Mouse (Mus musculus) CH12.LX (cell line): ENCODE data around the gene Zcchc13. TPM values are rescaled to one million over a fixed set of nuclear protein-coding genes. Genes with fewer than 3 reads are reported as not detected.

ENCODE experiments used
- DNase-seq: peaks from one replicate; pipeline ENCODE4 v3.0.0-alpha.2; 2013; ENCODE audit errors: extremely low read depth
- H3K27ac ChIP-seq: 2 replicates; pipeline ENCODE4 v1.5.1; 2012; ENCODE audit warnings: low read depth, mild to moderate bottlenecking, control low read depth, moderate library complexity; ENCODE audit not compliant: insufficient read depth
- H3K27me3 ChIP-seq: replicated peaks from 2 replicates; pipeline ENCODE3; 2012; ENCODE audit warnings: inconsistent platforms
- H3K36me3 ChIP-seq, 2 experiments: replicated peaks in 1 of 2; 2 replicates each; pipeline versions ENCODE3 to v1.6.1; 2012; ENCODE audit warnings: inconsistent platforms in 1 of 2, low read length in 1 of 2, mild to moderate bottlenecking in 1 of 2, mixed read lengths in 1 of 2, moderate library complexity in 1 of 2; ENCODE audit not compliant: control insufficient read depth in 1 of 2, insufficient read depth in 1 of 2
- H3K4me1 ChIP-seq, 2 experiments: 2 replicates each; pipeline ENCODE4 v1.6.1; 2012; ENCODE audit warnings: inconsistent platforms in 1 of 2, moderate library complexity in 1 of 2; ENCODE audit not compliant: insufficient read depth in 2 of 2, control insufficient read depth in 1 of 2
- H3K4me2 ChIP-seq: 2 replicates; pipeline ENCODE4 v1.6.1; 2012; ENCODE audit warnings: low read depth, mild to moderate bottlenecking, control low read depth; ENCODE audit not compliant: poor library complexity, insufficient read depth, severe bottlenecking
- H3K4me3 ChIP-seq, 3 experiments: fragments of 150-350 bp in 1 of 3; sonication (generic) in 1 of 3; replicated peaks in 1 of 3; 2 replicates each; pipeline versions ENCODE3 to v1.5.1; 2011 to 2012; ENCODE audit warnings: low read depth in 2 of 3, low read length in 2 of 3, mild to moderate bottlenecking in 2 of 3, moderate library complexity in 2 of 3, control low read depth in 1 of 3, improper control_type of control experiment in 1 of 3, inconsistent platforms in 1 of 3, mixed read lengths in 1 of 3; ENCODE audit not compliant: poor library complexity in 1 of 3
- H3K79me2 ChIP-seq: replicated peaks from 2 replicates; pipeline ENCODE4 v1.6.1; 2012; ENCODE audit warnings: mild to moderate bottlenecking, moderate library complexity; ENCODE audit not compliant: control insufficient read depth, poor library complexity, insufficient read depth, severe bottlenecking; ENCODE audit errors: extremely low read depth
- H3K9ac ChIP-seq: 2 replicates; pipeline ENCODE4 v1.6.1; 2012; ENCODE audit warnings: low read depth, mild to moderate bottlenecking, control low read depth, moderate library complexity; ENCODE audit not compliant: insufficient read depth
- H3K9me3 ChIP-seq: replicated peaks from 2 replicates; pipeline ENCODE3; 2012; ENCODE audit warnings: low read length, inconsistent platforms, mixed read lengths
- CHD2 ChIP-seq: IDR thresholded peaks from 2 replicates; pipeline ENCODE4 v1.6.1; 2011; ENCODE audit warnings: low read length, improper control_type of control experiment
- CTCF ChIP-seq, 2 experiments: IDR thresholded peaks in 1 of 2; conservative IDR thresholded peaks in 1 of 2; 2 replicates each; pipeline ENCODE4 v1.5.1; 2011 to 2012; ENCODE audit warnings: low read depth in 2 of 2, low read length in 2 of 2, improper control_type of control experiment in 1 of 2, inconsistent platforms in 1 of 2, mild to moderate bottlenecking in 1 of 2, moderate library complexity in 1 of 2
- ELF1 ChIP-seq: IDR thresholded peaks from 2 replicates; pipeline ENCODE4 v1.6.1; 2014; ENCODE audit warnings: low read depth, mild to moderate bottlenecking, inconsistent platforms, low read length, improper control_type of control experiment
- EP300 ChIP-seq: IDR thresholded peaks from 2 replicates; pipeline ENCODE4 v1.6.1; 2011; ENCODE audit warnings: low read length, improper control_type of control experiment
- HCFC1 ChIP-seq: IDR thresholded peaks from 2 replicates; pipeline ENCODE4 v1.6.1; 2012; ENCODE audit warnings: low read depth, mild to moderate bottlenecking, inconsistent platforms, low read length, improper control_type of control experiment
- IRF4 ChIP-seq: IDR thresholded peaks from 2 replicates; pipeline ENCODE4 v1.6.1; 2014; ENCODE audit warnings: low read depth, mild to moderate bottlenecking, inconsistent platforms, low read length, improper control_type of control experiment
- JUN ChIP-seq: IDR thresholded peaks from 2 replicates; pipeline ENCODE4 v1.6.1; 2011; ENCODE audit warnings: low read depth, mild to moderate bottlenecking, low read length, improper control_type of control experiment, moderate library complexity; ENCODE audit not compliant: insufficient read depth
- JUND ChIP-seq: conservative IDR thresholded peaks from 2 replicates; pipeline ENCODE4 v1.6.1; 2011; ENCODE audit warnings: low read depth, low read length, improper control_type of control experiment
- MAFK ChIP-seq: IDR thresholded peaks from 2 replicates; pipeline ENCODE4 v1.6.1; 2011; ENCODE audit warnings: low read length, improper control_type of control experiment; ENCODE audit not compliant: insufficient replicate concordance
- NRF1 ChIP-seq: IDR thresholded peaks from 2 replicates; pipeline ENCODE4 v1.6.1; 2014; ENCODE audit warnings: low read depth, mild to moderate bottlenecking, inconsistent platforms, low read length, improper control_type of control experiment, moderate library complexity
- POLR2A ChIP-seq: IDR thresholded peaks from 2 replicates; pipeline ENCODE4 v1.6.1; 2011; ENCODE audit warnings: low read depth, mild to moderate bottlenecking, improper control_type of control experiment, low read length
- POLR2AphosphoS2 ChIP-seq: IDR thresholded peaks from 2 replicates; pipeline ENCODE4 v1.6.1; 2011; ENCODE audit warnings: low read depth, low read length, improper control_type of control experiment
- RAD21 ChIP-seq: IDR thresholded peaks from 2 replicates; pipeline ENCODE4 v1.6.1; 2011; ENCODE audit warnings: low read depth, mild to moderate bottlenecking, low read length, improper control_type of control experiment, moderate library complexity
- SMC3 ChIP-seq: IDR thresholded peaks from 2 replicates; pipeline ENCODE4 v1.6.1; 2011; ENCODE audit warnings: low read depth, low read length, improper control_type of control experiment
- TBP ChIP-seq: conservative IDR thresholded peaks from 2 replicates; pipeline ENCODE4 v1.6.1; 2011; ENCODE audit warnings: low read depth, low read length, improper control_type of control experiment
- UBTF ChIP-seq: IDR thresholded peaks from 2 replicates; pipeline ENCODE4 v1.6.1; 2012; ENCODE audit warnings: low read depth, mild to moderate bottlenecking, inconsistent platforms, low read length, improper control_type of control experiment, moderate library complexity
- USF2 ChIP-seq: conservative IDR thresholded peaks from 2 replicates; pipeline ENCODE4 v1.6.1; 2011; ENCODE audit warnings: low read depth, low read length, improper control_type of control experiment
- ZC3H11A ChIP-seq: IDR thresholded peaks from 2 replicates; pipeline ENCODE4 v1.6.1; 2012; ENCODE audit warnings: low read depth, mild to moderate bottlenecking, inconsistent platforms, low read length, improper control_type of control experiment
- dilution Hi-C: fragments of 300-500 bp; cut with MboI; formaldehyde crosslinking; loops from 2 replicates; pipeline ENCODE4 v1.14.3; 2020; ENCODE audit warnings: low sequenced_read_pairs; ENCODE audit not compliant: extremely low pct_unique_long_range_greater_than_20kb, extremely low pct_ligation_motif_present
- in situ Hi-C: fragments of 300-500 bp; cut with MboI; formaldehyde crosslinking; loops from 3 replicates; pipeline ENCODE4 v1.14.3; 2019; ENCODE audit warnings: low sequenced_read_pairs, low pct_ligation_motif_present, low pct_unique_long_range_greater_than_20kb, mixed read lengths
- polyA plus RNA-seq: library from polyadenylated mRNA; unstranded; fragments of >175 nt; gene quantifications from 2 replicates; pipeline ENCODE4 v1.2.1, GENCODE M21; 2012; ENCODE audit warnings: low read depth; ENCODE audit not compliant: insufficient read length
- total RNA-seq, 2 experiments: library from RNA; depleted of rRNA; stranded (reverse); fragments of 300-350 nt in 1 of 2; fragments of >200 nt in 1 of 2; gene quantifications; 2 replicates each; pipeline ENCODE4 v1.2.3; 2012 to 2014

Zcchc13 gene
- total and polyA plus RNA-seq, 3 experiments: 1.7 TPM; not detected in 2

DNA sequence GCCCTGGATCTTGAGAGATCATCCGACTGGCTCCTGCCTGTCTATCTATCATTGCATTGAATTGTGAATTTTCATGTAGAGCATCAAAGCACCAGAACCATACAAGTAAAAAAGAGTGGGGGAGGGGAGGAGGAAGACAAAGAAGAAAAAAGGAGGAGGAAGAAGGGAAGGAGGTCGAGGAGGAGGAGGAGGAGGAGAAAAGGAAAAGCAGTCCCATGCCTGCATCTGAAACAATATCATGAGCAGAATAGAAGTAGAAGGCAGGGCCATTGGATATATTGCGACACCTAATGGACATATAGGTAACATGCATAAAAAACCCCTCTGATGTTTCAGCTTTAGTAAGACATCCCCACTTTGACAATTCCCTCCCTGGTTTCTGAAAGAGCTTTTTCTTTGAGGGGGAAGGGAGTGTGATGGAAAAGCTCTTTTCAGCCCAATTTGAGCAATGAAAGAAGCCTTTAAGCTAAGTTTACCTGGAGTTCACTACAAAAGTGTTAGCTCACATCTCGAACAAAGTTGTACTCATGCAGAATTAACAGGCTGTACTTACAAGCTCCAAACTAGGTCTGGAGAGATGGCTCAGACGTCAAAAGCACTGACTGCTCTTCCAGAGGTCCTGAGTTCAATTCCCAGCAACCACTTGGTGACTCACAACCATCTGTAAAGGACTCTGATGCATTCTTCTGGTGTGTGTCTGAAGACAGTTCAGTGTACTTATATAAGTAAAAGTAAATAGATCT is 5.8 kb upstream of the Zcchc13 start:
- in situ Hi-C loops: loop anchor here (5.0 kb wide), 1 partner anchor 137 kb away; no protein-coding TSS in a partner anchor
- no peak for DNase-seq
- Histone ChIP-seq H3K9me3 (no peaks in the 10 kb centered on the region), H3K4me1 (no peaks in the 10 kb centered on the region), H3K27me3 (no peaks in the 10 kb centered on the region), H3K9ac (no peak overlapping the region), H3K4me2 (no peak overlapping the region), H3K36me3 (no peaks in the 10 kb centered on the region), H3K27ac (no peak overlapping the region), H3K79me2 (no peaks in the 10 kb centered on the region), H3K4me3 (no peak overlapping the region)
- TF ChIP-seq SMC3 (peak; percentile 69), ZC3H11A (peak; percentile 16; the same call in 1 of the 2 replicates), POLR2A (no peak), JUN (no peak), HCFC1 (no peak), POLR2AphosphoS2 (no peak), USF2 (no peak), RAD21 (peak; percentile 68), TBP (0 out of 2 replicates have a peak, but pooled peaks have one; percentile 58), CHD2 (no peak), EP300 (no peak), ELF1 (peak; percentile 10; the same call in 1 of the 2 replicates), MAFK (no peak), CTCF (conservative IDR thresholded peaks at IDR 0.05 in 1 of 2, IDR thresholded peaks at IDR 0.05 in 1 of 2; ENCODE audit: low read depth in 2 of 2, low read length in 2 of 2) (peak in 1 of 2 experiments; percentile 73; a peak in 2 of 4 replicates), JUND (no peak), IRF4 (no peak)
- dilution Hi-C loops: no loop called here

- no peaks in the 10 kb centered on the region for H3K36me3 ChIP-seq
- no peaks in the 10 kb centered on the region for H3K27me3 ChIP-seq
- in situ Hi-C loops (no loop called here), dilution Hi-C loops (no loop called here)
- no peak overlapping the region for H3K9ac ChIP-seq
- no peak overlapping the region for H3K27ac ChIP-seq
- no peak overlapping the region for H3K4me2 ChIP-seq
- peak; percentile 69 for DNase-seq
- no peak overlapping the region for H3K4me3 ChIP-seq
- H3K4me1 ChIP-seq: peaks cover 4 to 5% of the 10 kb centered on the region in 2 experiments; a peak in 2 of 4 replicates
- no peaks in the 10 kb centered on the region for H3K9me3 ChIP-seq
- TF ChIP-seq MAFK: peak; percentile 80; the same call in 1 of the 2 replicates
- TF ChIP-seq SMC3: peak; percentile 72
- TF ChIP-seq UBTF: no peak
- TF ChIP-seq NRF1: peak; percentile 35; the same call in 1 of the 2 replicates
- no peak for TF ChIP-seq CHD2
- peak in 1 of 2 experiments; percentile 68; a peak in 2 of 4 replicates for TF ChIP-seq CTCF (conservative IDR thresholded peaks at IDR 0.05 in 1 of 2, IDR thresholded peaks at IDR 0.05 in 1 of 2; ENCODE audit: low read depth in 2 of 2, low read length in 2 of 2)
- TF ChIP-seq ELF1: peak; percentile 87
- TF ChIP-seq RAD21: peak; percentile 24
- peak; percentile 99 for TF ChIP-seq TBP
- H3K79me2 ChIP-seq: no peaks in the 10 kb centered on the region
These were observed 1.5 kb upstream of the Zcchc13 start for GRCm38 (mm10) chrX:103628890-103629289.
